Mouse (Mus musculus): ENCODE results near the gene Vstm5. TPM values are rescaled to one million over a fixed set of nuclear protein-coding genes. Genes with fewer than 3 reads are reported as not detected.

The Vstm5 gene
- polyA plus RNA-seq, 1 experiment = 12.7 TPM

DNA sequence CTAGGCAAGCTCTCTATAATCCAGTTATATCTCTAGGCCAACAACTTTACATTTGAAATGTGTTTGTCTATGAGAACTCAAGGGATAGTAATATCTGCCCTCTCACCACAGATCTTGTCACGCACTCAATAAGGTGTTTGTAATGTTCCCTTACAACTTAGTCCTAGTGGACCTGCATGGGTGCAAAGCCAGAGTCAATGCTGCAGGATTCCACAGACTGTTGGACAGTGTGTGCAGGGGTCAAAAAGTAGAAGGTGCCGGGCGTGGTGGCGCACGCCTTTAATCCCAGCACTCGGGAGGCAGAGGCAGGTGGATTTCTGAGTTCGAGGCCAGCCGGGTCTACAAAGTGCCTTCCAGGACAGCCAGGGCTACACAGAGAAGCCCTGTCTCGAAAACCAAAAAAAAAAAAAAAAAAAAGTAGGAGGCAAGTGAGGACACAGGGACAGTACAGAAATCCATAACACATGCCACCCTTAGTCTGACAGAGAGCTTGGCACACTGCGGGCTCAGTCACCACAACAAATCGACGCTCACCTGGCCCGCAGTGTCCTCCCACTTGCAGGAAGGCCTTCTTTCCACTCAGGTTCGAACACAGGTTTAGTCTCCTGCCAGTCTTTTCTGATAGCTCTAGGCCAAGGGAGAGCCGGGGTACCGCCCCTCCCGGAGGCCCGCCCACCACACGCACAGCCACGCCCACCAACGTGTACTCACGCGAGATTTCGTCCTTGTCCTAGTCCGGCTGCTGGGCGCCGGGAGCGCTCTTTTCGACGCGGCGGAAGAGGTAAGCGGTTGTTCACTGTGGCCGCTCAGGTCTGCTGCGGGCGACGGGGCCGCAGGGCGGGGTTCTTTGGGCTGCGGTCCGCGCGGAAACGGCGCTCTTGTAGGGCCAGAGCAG is 66.9 kb downstream of the Vstm5 start, which contains the start of gene Taf1d:
Taf1d (plus strand) TSS at position 712 of the 895 bp plus-strand sequence.
- H3K27ac ChIP-seq (ENCODE audit: insufficient read depth, low read length) = peak within 1 kb of the TSS; percentile 71
- H3K27me3 ChIP-seq (ENCODE audit: control insufficient read depth, insufficient read depth, low read length) = no peaks in the 10 kb centered on the region
- peak; percentile 95 to 98 for DNase-seq
- H3K4me1 ChIP-seq (ENCODE audit: control insufficient read depth, insufficient read depth, low read length) = no peaks in the 10 kb centered on the region
- TF ChIP-seq CTCF (IDR thresholded peaks at IDR 0.05; ENCODE audit: borderline replicate concordance, insufficient read depth, low read depth, low read length) (no peak), POLR2A (IDR thresholded peaks at IDR 0.05; ENCODE audit: borderline replicate concordance, insufficient read depth, low read length) (peak; percentile 83; the same call in 1 of the 2 replicates)
- peak within 1 kb of the TSS; percentile 97 for H3K4me3 ChIP-seq (replicated peaks; ENCODE audit: insufficient read depth, low read depth, low read length)
- WGBS = 12% methylated on average over 45 of the region's 45 CpGs

DNA sequence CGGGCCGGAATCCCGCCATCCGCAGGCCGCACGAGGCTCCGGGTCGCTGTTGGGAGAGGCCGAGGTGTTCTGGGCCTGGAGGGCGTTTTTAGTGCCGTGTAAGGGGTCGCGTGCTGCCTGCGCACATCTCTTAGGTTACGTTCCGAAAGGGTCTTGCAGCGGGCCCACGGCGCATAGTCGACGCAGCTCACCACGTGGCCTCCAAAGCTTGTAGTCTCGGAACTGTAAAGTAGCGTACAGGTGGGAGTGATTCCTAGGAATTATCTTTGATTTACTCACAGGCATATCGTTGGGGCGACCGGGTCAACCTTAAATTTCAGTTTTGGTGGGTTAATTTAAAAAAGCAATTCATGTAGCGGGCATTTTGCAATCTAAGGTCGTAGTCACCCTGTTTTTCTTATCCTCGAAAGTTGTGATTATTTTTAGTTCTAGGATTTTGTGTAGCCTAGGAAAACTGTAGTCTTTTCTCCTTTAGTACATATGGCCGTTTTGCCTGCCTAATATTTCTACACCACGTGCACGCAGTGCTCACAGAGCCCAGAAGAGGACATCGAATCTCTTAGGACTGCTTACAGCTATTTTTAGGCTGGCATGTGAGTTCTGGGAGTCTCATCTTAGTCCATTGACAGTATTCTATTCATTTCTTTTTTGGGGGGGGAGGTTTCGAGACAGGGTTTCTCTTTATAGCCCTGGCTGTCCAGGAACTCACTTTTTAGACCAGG is 67.7 kb downstream of the Vstm5 start, which contains the start of gene 4931406C07Rik:
4931406C07Rik (minus strand) TSS at position 51 of the 722 bp plus-strand sequence.
- Histone ChIP-seq H3K4me3 (replicated peaks; ENCODE audit: insufficient read depth, low read depth, low read length) (peak within 1 kb of the TSS; percentile 97), H3K4me1 (ENCODE audit: control insufficient read depth, insufficient read depth, low read length) (no peaks in the 10 kb centered on the region), H3K27me3 (ENCODE audit: control insufficient read depth, insufficient read depth, low read length) (no peaks in the 10 kb centered on the region), H3K27ac (ENCODE audit: insufficient read depth, low read length) (peak within 1 kb of the TSS; percentile 71)
- TF ChIP-seq POLR2A (IDR thresholded peaks at IDR 0.05; ENCODE audit: borderline replicate concordance, insufficient read depth, low read length) (no peak), CTCF (IDR thresholded peaks at IDR 0.05; ENCODE audit: borderline replicate concordance, insufficient read depth, low read depth, low read length) (no peak)
- WGBS = under 1% methylated on average over 35 of the region's 35 CpGs
- DNase-seq = no peak

GRCm38 (mm10) chr9:15307257-15307656 is 68.4 kb downstream of the Vstm5 start:
- TF ChIP-seq POLR2A (IDR thresholded peaks at IDR 0.05; ENCODE audit: borderline replicate concordance, insufficient read depth, low read length) (no peak), CTCF (IDR thresholded peaks at IDR 0.05; ENCODE audit: borderline replicate concordance, insufficient read depth, low read depth, low read length) (no peak)
- no peaks in the 10 kb centered on the region for H3K27me3 ChIP-seq (ENCODE audit: control insufficient read depth, insufficient read depth, low read length)
- no peak overlapping the region for H3K4me3 ChIP-seq (replicated peaks; ENCODE audit: insufficient read depth, low read depth, low read length)
- WGBS = 8% methylated on average over 6 of the region's 6 CpGs
- no peaks in the 10 kb centered on the region for H3K4me1 ChIP-seq (ENCODE audit: control insufficient read depth, insufficient read depth, low read length)
- H3K27ac ChIP-seq (ENCODE audit: insufficient read depth, low read length) = no peak overlapping the region
- no peak for DNase-seq

DNA sequence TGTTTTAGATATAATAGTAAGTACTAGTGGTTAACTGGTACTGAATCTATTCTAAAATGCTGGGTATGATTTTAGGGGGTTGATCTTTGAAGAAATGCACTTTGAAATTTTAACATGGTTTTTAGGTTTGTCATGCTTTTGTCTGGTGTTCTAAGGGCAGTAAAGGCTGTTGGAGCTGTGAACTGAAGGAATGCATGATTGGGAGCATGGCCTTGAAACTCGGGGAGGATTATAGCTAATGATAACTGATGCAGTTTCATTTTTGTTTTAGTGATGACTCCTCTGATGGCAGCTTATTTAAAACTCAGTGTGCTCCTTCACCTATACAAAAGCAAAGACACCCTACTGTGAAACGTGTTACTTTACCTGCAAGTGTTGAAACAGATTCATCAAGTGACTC is 69.4 kb downstream of the Vstm5 start:
- no peak overlapping the region for H3K27ac ChIP-seq (ENCODE audit: insufficient read depth, low read length)
- H3K4me1 ChIP-seq (ENCODE audit: control insufficient read depth, insufficient read depth, low read length) = no peaks in the 10 kb centered on the region
- no peak for TF ChIP-seq CTCF (IDR thresholded peaks at IDR 0.05; ENCODE audit: borderline replicate concordance, insufficient read depth, low read depth, low read length)
- TF ChIP-seq POLR2A (IDR thresholded peaks at IDR 0.05; ENCODE audit: borderline replicate concordance, insufficient read depth, low read length) = no peak
- no peak for DNase-seq
- no peak overlapping the region for H3K4me3 ChIP-seq (replicated peaks; ENCODE audit: insufficient read depth, low read depth, low read length)
- H3K27me3 ChIP-seq (ENCODE audit: control insufficient read depth, insufficient read depth, low read length) = no peaks in the 10 kb centered on the region
- WGBS = 60% methylated on average over 2 of the region's 2 CpGs

Other genes starting within 250 kb of the Vstm5 start
- gene Panx1, start 193.6 kb upstream of the Vstm5 start, polyA plus RNA-seq (2012; rRNA removed) = 14.1 and 18.5 TPM in 2 replicates
- gene Hephl1, start 126.9 kb upstream of the Vstm5 start, polyA plus RNA-seq (2012; rRNA removed) = not detected in 2 replicates
- 38.4 and 40.7 TPM in 2 replicates for gene Med17, start 40.9 kb downstream of the Vstm5 start, polyA plus RNA-seq (2012; rRNA removed)
- gene Taf1d, start 67.2 kb downstream of the Vstm5 start, polyA plus RNA-seq (2012; rRNA removed) = 34.9 and 35.7 TPM in 2 replicates
- 18.4 and 20.5 TPM in 2 replicates for gene 4931406C07Rik, start 67.4 kb downstream of the Vstm5 start, polyA plus RNA-seq (2012; rRNA removed)
- gene Cep295, start 118.7 kb downstream of the Vstm5 start, polyA plus RNA-seq (2012; rRNA removed) = 20.0 and 22.0 TPM in 2 replicates

Data from cerebellum, adult 2 months (tissue).